Mouse (Mus musculus) embryonic facial prominence, embryonic 11.5 days (tissue): ENCODE results near the gene Sh3bp1. TPM values are rescaled to one million over a fixed set of nuclear protein-coding genes. Genes with fewer than 3 reads are reported as not detected.
A peak's percentile ranks its signal among the peaks of the same experiment; 100 is the strongest.

Source experiments
- ATAC-seq: fragments of 200-750 bp; cut with Nextera tagmentation; replicated peaks from 2 replicates; pipeline ENCODE4 v1.8.0; 2017; ENCODE audit warnings: low read depth; ENCODE audit not compliant: insufficient number of reproducible peaks, low FRiP score, low TSS enrichment
- DNase-seq: peaks from one replicate; pipeline ENCODE4 v3.0.0-alpha.2; 2015; ENCODE audit warnings: low spot score
- H3K27ac ChIP-seq: fragments of 300-500 bp; sonication (generic); replicated peaks from 2 replicates; pipeline ENCODE4 v1.5.1; 2014; ENCODE audit warnings: mild to moderate bottlenecking, low read depth, low read length, control low read depth
- H3K27me3 ChIP-seq: fragments of 300-500 bp; sonication (generic); 2 replicates; pipeline ENCODE4 v1.6.1; 2014; ENCODE audit warnings: mild to moderate bottlenecking, low read length, moderate library complexity, mixed read lengths; ENCODE audit not compliant: control insufficient read depth, insufficient read depth
- H3K36me3 ChIP-seq: fragments of 300-500 bp; sonication (generic); replicated peaks from 2 replicates; pipeline ENCODE4 v1.6.1; 2014; ENCODE audit warnings: low read depth, mild to moderate bottlenecking, low read length, moderate library complexity, mixed read lengths; ENCODE audit not compliant: control insufficient read depth, insufficient read depth
- H3K4me1 ChIP-seq: fragments of 300-500 bp; sonication (generic); 2 replicates; pipeline ENCODE4 v1.6.1; 2014; ENCODE audit warnings: low read length, mixed read lengths; ENCODE audit not compliant: control insufficient read depth, insufficient read depth
- H3K4me2 ChIP-seq: fragments of 300-500 bp; sonication (generic); 2 replicates; pipeline ENCODE4 v1.6.1; 2014; ENCODE audit warnings: low read depth, mild to moderate bottlenecking, control low read depth, low read length, moderate library complexity
- H3K4me3 ChIP-seq: fragments of 300-500 bp; sonication (generic); 2 replicates; pipeline ENCODE4 v1.5.1; 2014; ENCODE audit warnings: low read depth, low read length, control low read depth
- H3K9ac ChIP-seq: fragments of 300-500 bp; sonication (generic); replicated peaks from 2 replicates; pipeline ENCODE4 v1.6.1; 2014; ENCODE audit warnings: mild to moderate bottlenecking, control low read depth, low read length
- H3K9me3 ChIP-seq: fragments of 300-500 bp; sonication (generic); replicated peaks from 2 replicates; pipeline ENCODE4 v1.6.1; 2016; ENCODE audit warnings: mild to moderate bottlenecking, low read length, inconsistent platforms, mixed read lengths; ENCODE audit not compliant: control insufficient read depth
- WGBS: fragments of 180-500 bp; shearing (Covaris S2); extraction: QIAGEN DNeasy Blood & Tissue Kit; methylation state at CpG from one replicate; pipeline ENCODE4 v1.1.7; 2014; 5-methylcytosine and 5-hydroxymethylcytosine counted together
- polyA plus RNA-seq: library from polyadenylated mRNA; unstranded; fragments of >200 nt; fragmentation: Nextera tagmentation; extraction: Ambion mirVana; gene quantifications from 2 replicates; pipeline ENCODE4 v1.2.1, GENCODE M21; 2014

The Sh3bp1 gene
- polyA plus RNA-seq, 1 experiment from 2014 or later: 25.2 TPM

GRCm38 (mm10) chr15:78913632-78914090 is 14.1 kb downstream of the Sh3bp1 start, which contains the start of gene Pdxp:
TSS of gene Pdxp (plus strand) at chr15:78913919.
- Histone ChIP-seq H3K27me3 (no peaks in the 10 kb centered on the region), H3K4me1 (peaks cover 11% of the 10 kb centered on the region), H3K36me3 (no peaks in the 10 kb centered on the region; the same call in 1 of the 2 replicates), H3K9me3 (no peaks in the 10 kb centered on the region), H3K9ac (peak within 1 kb of the TSS; percentile 86), H3K4me3 (peak within 1 kb of the TSS; percentile 81), H3K27ac (peak within 1 kb of the TSS; percentile 82), H3K4me2 (peak within 1 kb of the TSS; percentile 94)
- WGBS: under 1% methylated on average over 51 of the region's 51 CpGs
- ATAC-seq: peak; percentile 88
- peak; percentile 99 for DNase-seq

- Histone ChIP-seq H3K4me3 (peak overlapping the region; percentile 81), H3K9me3 (no peaks in the 10 kb centered on the region), H3K4me2 (peak overlapping the region; percentile 94), H3K27me3 (no peaks in the 10 kb centered on the region), H3K9ac (peak overlapping the region; percentile 86), H3K36me3 (no peaks in the 10 kb centered on the region; the same call in 1 of the 2 replicates), H3K4me1 (peaks cover 11% of the 10 kb centered on the region), H3K27ac (peak overlapping the region; percentile 82)
- peak; percentile 52 for DNase-seq
- peak; percentile 47; the same call in 1 of the 2 replicates for ATAC-seq
- WGBS: under 1% methylated on average over 72 of the region's 87 CpGs
Observed at GRCm38 (mm10) chr15:78914091-78914822, 14.7 kb downstream of the Sh3bp1 start.

- Histone ChIP-seq H3K36me3 (no peaks in the 10 kb centered on the region; the same call in 1 of the 2 replicates), H3K9ac (peak overlapping the region; percentile 86), H3K4me3 (peak overlapping the region; percentile 81), H3K4me1 (peaks cover 11% of the 10 kb centered on the region), H3K4me2 (peak overlapping the region; percentile 94), H3K27ac (no peak overlapping the region), H3K9me3 (no peaks in the 10 kb centered on the region), H3K27me3 (no peaks in the 10 kb centered on the region)
- ATAC-seq (no peak), DNase-seq (no peak)
- 50% methylated on average over 8 of the region's 8 CpGs for WGBS
Observed at GRCm38 (mm10) chr15:78914823-78915659, 15.5 kb downstream of the Sh3bp1 start.

- Histone ChIP-seq H3K9me3 (no peaks in the 10 kb centered on the region), H3K4me2 (peak overlapping the region; percentile 94), H3K4me3 (peak overlapping the region; percentile 81), H3K27ac (no peak overlapping the region), H3K27me3 (no peaks in the 10 kb centered on the region), H3K4me1 (peaks cover 11% of the 10 kb centered on the region), H3K9ac (peak overlapping the region; percentile 45), H3K36me3 (no peaks in the 10 kb centered on the region; the same call in 1 of the 2 replicates)
- WGBS: 8% methylated on average over 8 of the region's 8 CpGs
- no peak for ATAC-seq
- DNase-seq: peak; percentile 91
Observed at GRCm38 (mm10) chr15:78915660-78916017, 16.1 kb downstream of the Sh3bp1 start.

GRCm38 (mm10) chr15:78916052-78916826 is 16.7 kb downstream of the Sh3bp1 start:
- DNase-seq: no peak
- no peak overlapping the region for H3K27ac ChIP-seq
- H3K9me3 ChIP-seq: no peaks in the 10 kb centered on the region
- whole genome bisulfite sequencing: 72% methylated on average over 12 of the region's 12 CpGs
- H3K4me3 ChIP-seq: peak overlapping the region; percentile 22; the same call in 1 of the 2 replicates
- no peaks in the 10 kb centered on the region for H3K27me3 ChIP-seq
- ATAC-seq: no peak
- peaks cover 11% of the 10 kb centered on the region for H3K4me1 ChIP-seq
- peak overlapping the region; percentile 45 for H3K9ac ChIP-seq
- peak overlapping the region; percentile 94 for H3K4me2 ChIP-seq
- no peaks in the 10 kb centered on the region for H3K36me3 ChIP-seq

GRCm38 (mm10) chr15:78918126-78918525 is 18.6 kb downstream of the Sh3bp1 start:
- 90% methylated on average over 23 of the region's 23 CpGs for WGBS
- Histone ChIP-seq H3K4me3 (no peak overlapping the region), H3K4me2 (no peak overlapping the region), H3K4me1 (peaks cover 11% of the 10 kb centered on the region), H3K9me3 (no peaks in the 10 kb centered on the region), H3K36me3 (no peaks in the 10 kb centered on the region), H3K9ac (no peak overlapping the region), H3K27ac (no peak overlapping the region), H3K27me3 (no peaks in the 10 kb centered on the region)
- no peak for DNase-seq
- ATAC-seq: no peak

GRCm38 (mm10) chr15:78919914-78920313 is 20.3 kb downstream of the Sh3bp1 start:
- Histone ChIP-seq H3K9ac (no peak overlapping the region), H3K36me3 (no peaks in the 10 kb centered on the region), H3K4me3 (no peak overlapping the region), H3K4me1 (peaks cover 11% of the 10 kb centered on the region), H3K4me2 (no peak overlapping the region), H3K9me3 (no peaks in the 10 kb centered on the region), H3K27ac (no peak overlapping the region), H3K27me3 (no peaks in the 10 kb centered on the region)
- WGBS: 84% methylated on average over 12 of the region's 12 CpGs
- DNase-seq (no peak), ATAC-seq (no peak)
